Mouse (Mus musculus) MEL (cell line): ENCODE data around the gene Tnik. TPM values are rescaled to one million over a fixed set of nuclear protein-coding genes. Genes with fewer than 3 reads are reported as not detected.
A peak's percentile ranks its signal among the peaks of the same experiment; 100 is the strongest.

Source experiments
- DNase-seq: peaks from one replicate; pipeline ENCODE4 v3.0.0; 2011; ENCODE audit warnings: low read depth, low spot score
- H3K27ac ChIP-seq: 2 replicates; pipeline ENCODE4 v1.5.1; 2012; ENCODE audit warnings: low read depth, mild to moderate bottlenecking, control low read depth, low read length, moderate library complexity; ENCODE audit not compliant: control insufficient read depth
- H3K27me3 ChIP-seq, 2 experiments: fragments of 150-350 bp in 1 of 2; sonication (generic) in 1 of 2; 2 replicates each; pipeline ENCODE4 v1.6.1; 2012; ENCODE audit warnings: low read length in 2 of 2, mild to moderate bottlenecking in 2 of 2, improper control_type of control experiment in 1 of 2, moderate library complexity in 1 of 2; ENCODE audit not compliant: insufficient read depth in 2 of 2, control insufficient read depth in 1 of 2
- H3K36me3 ChIP-seq, 2 experiments: 2 replicates each; pipeline ENCODE4 v1.6.1; 2012 to 2014; ENCODE audit warnings: low read length in 2 of 2, improper control_type of control experiment in 1 of 2, inconsistent platforms in 1 of 2, mild to moderate bottlenecking in 1 of 2; ENCODE audit not compliant: insufficient read depth in 2 of 2, control insufficient read depth in 1 of 2
- H3K4me1 ChIP-seq, 2 experiments: fragments of 150-350 bp in 1 of 2; sonication (generic) in 1 of 2; 2 replicates each; pipeline ENCODE4 v1.6.1; 2012; ENCODE audit warnings: low read length in 2 of 2, improper control_type of control experiment in 1 of 2, mild to moderate bottlenecking in 1 of 2; ENCODE audit not compliant: insufficient read depth in 2 of 2, control insufficient read depth in 1 of 2
- H3K4me3 ChIP-seq, 2 experiments: fragments of 150-350 bp in 1 of 2; sonication (generic) in 1 of 2; 2 replicates each; pipeline ENCODE4 v1.5.1; 2012; ENCODE audit warnings: low read depth in 2 of 2, low read length in 2 of 2, mild to moderate bottlenecking in 2 of 2, moderate library complexity in 2 of 2, control low read depth in 1 of 2, improper control_type of control experiment in 1 of 2; ENCODE audit not compliant: control insufficient read depth in 1 of 2, insufficient read depth in 1 of 2
- H3K79me2 ChIP-seq: 2 replicates; pipeline ENCODE4 v1.6.1; 2012; ENCODE audit warnings: mild to moderate bottlenecking, low read length, moderate library complexity; ENCODE audit not compliant: control insufficient read depth, poor library complexity, insufficient read depth
- H3K9ac ChIP-seq: 2 replicates; pipeline ENCODE4 v1.6.1; 2012; ENCODE audit warnings: low read depth, mild to moderate bottlenecking, control low read depth, low read length, moderate library complexity; ENCODE audit not compliant: control insufficient read depth, poor library complexity, severe bottlenecking
- H3K9me3 ChIP-seq: fragments of 150-350 bp; sonication (generic); replicated peaks from 2 replicates; pipeline ENCODE4 v1.6.1; 2012; ENCODE audit warnings: mild to moderate bottlenecking, low read length, improper control_type of control experiment, moderate library complexity; ENCODE audit not compliant: insufficient read depth
- BHLHE40 ChIP-seq: IDR thresholded peaks from 2 replicates; pipeline ENCODE4 v1.6.1; 2012; ENCODE audit warnings: low read depth, mild to moderate bottlenecking, inconsistent platforms, low read length, improper control_type of control experiment, borderline replicate concordance
- CHD2 ChIP-seq: IDR thresholded peaks from 2 replicates; pipeline ENCODE4 v1.6.1; 2011; ENCODE audit warnings: low read length, improper control_type of control experiment
- E2F4 ChIP-seq: IDR thresholded peaks from 2 replicates; pipeline ENCODE4 v1.6.1; 2011; ENCODE audit warnings: low read depth, low read length, improper control_type of control experiment, borderline replicate concordance
- ELF1 ChIP-seq: IDR thresholded peaks from 2 replicates; pipeline ENCODE4 v1.6.1; 2014; ENCODE audit warnings: low read depth, mild to moderate bottlenecking, inconsistent platforms, low read length, improper control_type of control experiment, moderate library complexity
- MAFK ChIP-seq: IDR thresholded peaks from 2 replicates; pipeline ENCODE4 v1.6.1; 2011; ENCODE audit warnings: low read depth, mild to moderate bottlenecking, low read length, improper control_type of control experiment, borderline replicate concordance
- MYB ChIP-seq: IDR thresholded peaks from 2 replicates; pipeline ENCODE4 v1.6.1; 2011; ENCODE audit warnings: mild to moderate bottlenecking, low read depth, low read length, improper control_type of control experiment
- NRF1 ChIP-seq: IDR thresholded peaks from 2 replicates; pipeline ENCODE4 v1.6.1; 2014; ENCODE audit warnings: low read depth, mild to moderate bottlenecking, inconsistent platforms, low read length, improper control_type of control experiment, moderate library complexity; ENCODE audit not compliant: poor library complexity, insufficient read depth, severe bottlenecking
- POLR2AphosphoS2 ChIP-seq: IDR thresholded peaks from 2 replicates; pipeline ENCODE4 v1.6.1; 2011; ENCODE audit warnings: low read length, improper control_type of control experiment
- RAD21 ChIP-seq: IDR thresholded peaks from 2 replicates; pipeline ENCODE4 v1.6.1; 2011; ENCODE audit warnings: mild to moderate bottlenecking, low read depth, low read length, improper control_type of control experiment
- RCOR1 ChIP-seq: IDR thresholded peaks from 2 replicates; pipeline ENCODE4 v1.6.1; 2012; ENCODE audit warnings: low read depth, mild to moderate bottlenecking, inconsistent platforms, low read length, improper control_type of control experiment
- TCF12 ChIP-seq: IDR thresholded peaks from 2 replicates; pipeline ENCODE4 v1.6.1; 2014; ENCODE audit warnings: low read depth, mild to moderate bottlenecking, inconsistent platforms, low read length, improper control_type of control experiment, moderate library complexity
- USF1 ChIP-seq: IDR thresholded peaks from 2 replicates; pipeline ENCODE4 v1.6.1; 2014; ENCODE audit warnings: low read depth, mild to moderate bottlenecking, inconsistent platforms, low read length, improper control_type of control experiment, moderate library complexity
- USF2 ChIP-seq, 2 experiments: IDR thresholded peaks; 2 replicates each; pipeline ENCODE4 v1.6.1; 2011 to 2012; ENCODE audit warnings: improper control_type of control experiment in 2 of 2, low read length in 2 of 2, borderline replicate concordance in 1 of 2, inconsistent platforms in 1 of 2, low read depth in 1 of 2, mild to moderate bottlenecking in 1 of 2; ENCODE audit not compliant: insufficient read depth in 1 of 2
- ZC3H11A ChIP-seq: IDR thresholded peaks from 2 replicates; pipeline ENCODE4 v1.6.1; 2012; ENCODE audit warnings: low read depth, mild to moderate bottlenecking, inconsistent platforms, low read length, improper control_type of control experiment
- ZKSCAN1 ChIP-seq: IDR thresholded peaks from 2 replicates; pipeline ENCODE4 v1.6.1; 2012; ENCODE audit warnings: low read depth, mild to moderate bottlenecking, inconsistent platforms, low read length, improper control_type of control experiment, moderate library complexity
- ZNF384 ChIP-seq: IDR thresholded peaks from 2 replicates; pipeline ENCODE4 v1.6.1; 2012; ENCODE audit warnings: low read depth, mild to moderate bottlenecking, inconsistent platforms, low read length, improper control_type of control experiment
- polyA plus RNA-seq, 2 experiments: library from polyadenylated mRNA; stranded (reverse) in 1 of 2; unstranded in 1 of 2; fragments of >175 nt in 1 of 2; fragments of >200 nt in 1 of 2; gene quantifications; 2 replicates each; pipeline versions ENCODE4 v1.2.1 to v1.2.4; 2012; ENCODE audit warnings: low replicate concordance in 2 of 2, low read depth in 1 of 2; ENCODE audit not compliant: insufficient read length in 2 of 2, insufficient read depth in 1 of 2, missing spikeins in 1 of 2
- total RNA-seq: library from RNA; depleted of rRNA; stranded (reverse); fragments of 300-350 nt; gene quantifications from 2 replicates; pipeline ENCODE4 v1.2.3, GENCODE M21; 2012

Tnik gene
- total and polyA plus RNA-seq, 3 experiments, result 9.9 to 78.4 (median 13.6) TPM

GRCm38 (mm10) chr3:28348746-28349145 lies 85.7 kb downstream of the Tnik start:
- TF ChIP-seq E2F4, result no peak
- no peak for TF ChIP-seq MYB
- no peak for TF ChIP-seq RAD21
- no peak for TF ChIP-seq BHLHE40
- no peak for TF ChIP-seq ZKSCAN1
- no peak for TF ChIP-seq ZNF384
- TF ChIP-seq CHD2, result no peak
- TF ChIP-seq ZC3H11A, result no peak
- no peak for TF ChIP-seq ELF1
- no peak for TF ChIP-seq USF2 (IDR thresholded peaks at IDR 0.05; ENCODE audit: borderline replicate concordance in 1 of 2, insufficient read depth in 1 of 2, low read depth in 1 of 2, low read length in 2 of 2)
- no peak for TF ChIP-seq POLR2AphosphoS2
- no peaks in the 10 kb centered on the region for H3K79me2 ChIP-seq
- H3K9me3 ChIP-seq, result no peaks in the 10 kb centered on the region
- no peak for DNase-seq
- no peak overlapping the region for H3K9ac ChIP-seq
- H3K4me3 ChIP-seq, result no peak overlapping the region
- no peaks in the 10 kb centered on the region for H3K4me1 ChIP-seq
- no peak overlapping the region for H3K27ac ChIP-seq
- no peaks in the 10 kb centered on the region for H3K36me3 ChIP-seq
- no peaks in the 10 kb centered on the region for H3K27me3 ChIP-seq

- Histone ChIP-seq H3K27me3 (no peaks in the 10 kb centered on the region), H3K27ac (no peak overlapping the region), H3K4me1 (no peaks in the 10 kb centered on the region), H3K36me3 (no peaks in the 10 kb centered on the region), H3K79me2 (no peaks in the 10 kb centered on the region), H3K9ac (no peak overlapping the region), H3K4me3 (no peak overlapping the region), H3K9me3 (no peaks in the 10 kb centered on the region)
- peak; percentile 81 for TF ChIP-seq MAFK
- TF ChIP-seq USF1, result no peak
- peak; percentile 7 for DNase-seq
Measured at GRCm38 (mm10) chr3:28350147-28350801, 87.3 kb downstream of the Tnik start.

GRCm38 (mm10) chr3:28358391-28358790 lies 95.4 kb downstream of the Tnik start:
- Histone ChIP-seq H3K27ac (no peak overlapping the region), H3K27me3 (no peaks in the 10 kb centered on the region), H3K4me3 (no peak overlapping the region), H3K4me1 (no peaks in the 10 kb centered on the region), H3K9me3 (no peaks in the 10 kb centered on the region), H3K36me3 (no peaks in the 10 kb centered on the region), H3K79me2 (no peaks in the 10 kb centered on the region), H3K9ac (no peak overlapping the region)
- no peak for DNase-seq
- TF ChIP-seq RCOR1 (no peak), E2F4 (no peak), NRF1 (no peak), TCF12 (no peak)
